ENCODE assay signal across 32 mouse cellular contexts in the genomic region with DNA sequence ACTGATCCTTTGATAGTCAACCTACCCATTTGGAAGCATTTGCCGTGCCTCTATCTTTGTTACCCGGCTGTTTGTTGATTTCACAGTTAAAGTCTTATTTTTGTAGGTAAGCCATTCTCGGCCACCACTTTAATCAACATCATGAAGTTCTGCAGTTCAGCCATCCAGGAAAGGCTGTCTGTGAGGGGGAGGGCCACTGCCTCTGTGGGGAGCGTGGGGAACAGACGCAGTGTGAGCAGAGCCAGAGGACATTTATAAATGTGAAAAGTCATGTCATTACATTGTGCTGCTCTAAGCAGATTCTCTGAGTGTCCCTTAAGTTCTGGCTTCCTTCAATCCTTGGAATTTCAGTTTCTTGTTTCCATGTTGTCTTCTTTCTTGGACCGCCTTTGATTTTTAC. TPM values are rescaled to one million over a fixed set of nuclear protein-coding genes. Genes with fewer than 3 reads are reported as not detected.
DNase-seq lines count a peak whose midpoint lies in the region; ATAC-seq and TF ChIP-seq lines count a peak whose summit lies in the region.
"Had no signal": no experiment of that assay in that cellular context is flagged by ENCODE, and none has a peak within 500 bp of the region (broad histone marks: within the 10 kb centered on the region; RNA-seq: fewer than 3 reads in every experiment).

No protein-coding gene starts in this region.

- H3K4me3 ChIP-seq in kidney, embryonic 15.5 days (replicated peaks): no peak overlapping the region
- no peak overlapping the region for H3K4me3 ChIP-seq in kidney, embryonic 16.5 days (ENCODE audit: low read length)
- no peak overlapping the region for H3K4me3 ChIP-seq in spleen, adult 2 months (ENCODE audit: extremely low read depth, insufficient read depth, insufficient read length)
- H3K4me3 ChIP-seq in macrophage (ENCODE audit: inconsistent target): no peak overlapping the region
- H3K4me3 ChIP-seq: forebrain, embryonic 10.5 days; forebrain, embryonic 13.5 days; heart, adult 2 months; hindbrain, embryonic 12.5 days; hindbrain, embryonic 15.5 days had no signal

- peaks cover 21% of the 10 kb centered on the region for H3K4me1 ChIP-seq in kidney, embryonic 15.5 days
- peaks cover 14% of the 10 kb centered on the region for H3K4me1 ChIP-seq in kidney, embryonic 16.5 days (ENCODE audit: insufficient read depth, low read length)
- peaks cover 23% of the 10 kb centered on the region; the same call in 1 of the 2 replicates for H3K4me1 ChIP-seq in spleen, adult 2 months (ENCODE audit: control insufficient read depth, insufficient read depth, insufficient read length)

- no peak for ATAC-seq in kidney, embryonic 15.5 days (replicated peaks; ENCODE audit: low FRiP score)
- ATAC-seq in kidney, embryonic 16.5 days (ENCODE audit: low FRiP score, low TSS enrichment): no peak
- ATAC-seq: CD4-positive, CD25-positive, alpha-beta regulatory T cell, adult 4 months; forebrain, embryonic 13.5 days; forebrain, embryonic 16.5 days had no signal

- 0 out of 2 replicates have a peak overlapping the region, but pooled peaks have one; percentile 29 for H3K27ac ChIP-seq in kidney, embryonic 15.5 days
- H3K27ac ChIP-seq in kidney, embryonic 16.5 days (ENCODE audit: low read length): no peak overlapping the region
- peak overlapping the region; percentile 73; the same call in 1 of the 2 replicates for H3K27ac ChIP-seq in spleen, adult 2 months (ENCODE audit: insufficient read depth, low read length)
- peak overlapping the region; percentile 96 for H3K27ac ChIP-seq in macrophage
- H3K27ac ChIP-seq: forebrain, embryonic 10.5 days; forebrain, embryonic 13.5 days; heart, adult 2 months; hindbrain, embryonic 12.5 days; hindbrain, embryonic 15.5 days had no signal

- 63% methylated on average over 6 of the region's 6 CpGs for WGBS in kidney, embryonic 15.5 days
- WGBS in kidney, embryonic 16.5 days: 66% methylated on average over 6 of the region's 6 CpGs
- 75% methylated on average over 6 of the region's 6 CpGs for WGBS in spleen, adult 2 months
- WGBS in macrophage (ENCODE audit: missing documents): 65% methylated on average over 6 of the region's 6 CpGs

- H3K27me3 ChIP-seq in kidney, embryonic 15.5 days: no peaks in the 10 kb centered on the region
- no peaks in the 10 kb centered on the region for H3K27me3 ChIP-seq in kidney, embryonic 16.5 days (ENCODE audit: insufficient read depth, low read length)
- H3K27me3 ChIP-seq in spleen, adult 2 months (ENCODE audit: control insufficient read depth, insufficient read depth, low read length): no peaks in the 10 kb centered on the region
- H3K27me3 ChIP-seq: forebrain, embryonic 13.5 days; hindbrain, embryonic 12.5 days; hindbrain, embryonic 15.5 days had no signal

- no peaks in the 10 kb centered on the region for H3K9me3 ChIP-seq in kidney, embryonic 15.5 days (replicated peaks)
- H3K9me3 ChIP-seq in kidney, embryonic 16.5 days (ENCODE audit: low read length): no peaks in the 10 kb centered on the region
- H3K9me3 ChIP-seq: forebrain, embryonic 10.5 days; forebrain, embryonic 13.5 days; hindbrain, embryonic 12.5 days; hindbrain, embryonic 15.5 days had no signal

- H3K9ac ChIP-seq in kidney, embryonic 15.5 days: no peak overlapping the region
- no peak overlapping the region for H3K9ac ChIP-seq in kidney, embryonic 16.5 days (replicated peaks; ENCODE audit: low read length)
- H3K9ac ChIP-seq: forebrain, embryonic 13.5 days; hindbrain, embryonic 12.5 days; hindbrain, embryonic 15.5 days had no signal

- DNase-seq in spleen, adult 2 months (ENCODE audit: low read depth in 1 of 2, low spot score in 2 of 2): no peak
- no peak for DNase-seq in spleen, postnatal 4 days (ENCODE audit: low spot score in 2 of 2)
- DNase-seq in lung, adult 18-20 months: no peak
- DNase-seq: adrenal gland, adult 2 months; adrenal gland, postnatal 14 days; cerebellum, adult 18-20 months; cerebellum, adult 9-10 months; cerebellum, postnatal 14 days; gastrocnemius, postnatal 14 days; heart, adult 2 months had no signal

- TF ChIP-seq CTCF in spleen, adult 2 months (IDR thresholded peaks at IDR 0.05; ENCODE audit: extremely low read depth, insufficient read depth, insufficient read length, insufficient replicate concordance): no peak

- no peaks in the 10 kb centered on the region for H3K79me2 ChIP-seq in macrophage (ENCODE audit: inconsistent target)

- TF ChIP-seq POLR2A in spleen, adult 2 months (IDR thresholded peaks at IDR 0.05; ENCODE audit: low read depth, low read length): no peak

- H3K4me2 ChIP-seq in kidney, embryonic 15.5 days: no peak overlapping the region
- no peak overlapping the region for H3K4me2 ChIP-seq in kidney, embryonic 16.5 days (replicated peaks; ENCODE audit: low read depth, low read length)
- H3K4me2 ChIP-seq: forebrain, embryonic 13.5 days; heart, embryonic 11.5 days; hindbrain, embryonic 12.5 days; hindbrain, embryonic 15.5 days had no signal

- H3K36me3 ChIP-seq in kidney, embryonic 15.5 days: no peaks in the 10 kb centered on the region
- no peaks in the 10 kb centered on the region for H3K36me3 ChIP-seq in kidney, embryonic 16.5 days (ENCODE audit: insufficient read depth, low read length)
- H3K36me3 ChIP-seq in spleen, adult 2 months (ENCODE audit: control insufficient read depth, insufficient read depth, low read length): no peaks in the 10 kb centered on the region
- no peaks in the 10 kb centered on the region for H3K36me3 ChIP-seq in macrophage (ENCODE audit: inconsistent target)
- H3K36me3 ChIP-seq: forebrain, embryonic 10.5 days; hindbrain, embryonic 12.5 days; hindbrain, embryonic 15.5 days had no signal

RNA-seq across cellular contexts. Expression of a gene that starts 5.4 kb away (rescaled TPM):
- not detected in 2 replicates for polyA plus RNA-seq in kidney, embryonic 15.5 days (2015; fragmentation: Nextera tagmentation; extraction: Ambion mirVana)
- not detected in 2 replicates for polyA plus RNA-seq in kidney, embryonic 16.5 days (2015; fragmentation: Nextera tagmentation; extraction: Ambion mirVana)
- polyA plus RNA-seq in spleen, adult 2 months (2012; rRNA removed): not detected in 2 replicates
- not detected for total RNA-seq in macrophage (2018; cell fraction: chromatin; rRNA removed)
- not detected for total RNA-seq in macrophage (2018; cell fraction: cytosol; rRNA removed)
- total RNA-seq in macrophage (2018; cell fraction: nucleus; rRNA removed): not detected
- polyA plus RNA-seq in macrophage (2018): not detected in 3 replicates
- total RNA-seq: adrenal gland, adult 2 months; adrenal gland, postnatal 14 days; adrenal gland, postnatal 4 days; gastrocnemius, adult 18-20 months; gastrocnemius, postnatal 14 days; heart, adult 2 months; heart, postnatal 25 days; hematopoietic stem cell, adult 5-6 weeks; MEL had no signal
- polyA plus RNA-seq: adrenal gland, adult 2 months; brain, embryonic 14.5 days; C2C12; CD4-positive, CD25-positive, alpha-beta regulatory T cell, adult 4 months; embryonic facial prominence, embryonic 11.5 days; embryonic facial prominence, embryonic 14.5 days; forebrain, embryonic 10.5 days; forebrain, embryonic 13.5 days; forebrain, embryonic 16.5 days; gonadal fat pad, adult 2 months; heart, adult 2 months; heart, embryonic 11.5 days; heart, embryonic 14.5 days; heart, postnatal 0 days; hindbrain, embryonic 12.5 days; hindbrain, embryonic 15.5 days had no signal

RNA-seq across cellular contexts. Expression of a gene that starts 8.6 kb away (rescaled TPM):
- polyA plus RNA-seq in kidney, embryonic 15.5 days (2015; fragmentation: Nextera tagmentation; extraction: Ambion mirVana): 13.5 and 14.5 TPM in 2 replicates
- polyA plus RNA-seq in kidney, embryonic 16.5 days (2015; fragmentation: Nextera tagmentation; extraction: Ambion mirVana): 13.2 and 14.3 TPM in 2 replicates
- polyA plus RNA-seq in spleen, adult 2 months (2012; rRNA removed): 115 and 141 TPM in 2 replicates
- 100 to 1,000 TPM in 24 of 26 experiments, 10 to 100 TPM in 2; 42.9 to 414 (median 222) TPM for total RNA-seq in macrophage (2018; cell fraction: chromatin; rRNA removed)
- 100 to 1,000 TPM in 6 of 26 experiments, 10 to 100 TPM in 20; 52.5 to 116 (median 90.3) TPM for total RNA-seq in macrophage (2018; cell fraction: cytosol; rRNA removed)
- total RNA-seq in macrophage (2018; cell fraction: nucleus; rRNA removed): 100 to 1,000 TPM in 22 of 26 experiments, 10 to 100 TPM in 4; 56.2 to 552 (median 176) TPM
- polyA plus RNA-seq in macrophage (2018): 72.9 to 199 TPM (median 101 TPM) in 3 replicates

RNA-seq across cellular contexts. Expression of a gene that starts 20.9 kb away (rescaled TPM):
- 62.3 and 67.3 TPM in 2 replicates for polyA plus RNA-seq in kidney, embryonic 15.5 days (2015; fragmentation: Nextera tagmentation; extraction: Ambion mirVana)
- 52.1 and 62.1 TPM in 2 replicates for polyA plus RNA-seq in kidney, embryonic 16.5 days (2015; fragmentation: Nextera tagmentation; extraction: Ambion mirVana)
- 12.4 and 18.7 TPM in 2 replicates for polyA plus RNA-seq in spleen, adult 2 months (2012; rRNA removed)
- 100 to 1,000 TPM in 12 of 26 experiments, 10 to 100 TPM in 14; 43.4 to 253 (median 95.3) TPM for total RNA-seq in macrophage (2018; cell fraction: chromatin; rRNA removed)
- 10 to 100 TPM; 33.3 to 80.0 (median 54.7) TPM for total RNA-seq in macrophage (2018; cell fraction: cytosol; rRNA removed)
- 100 to 1,000 TPM in 5 of 26 experiments, 10 to 100 TPM in 21; 29.6 to 130 (median 74.0) TPM for total RNA-seq in macrophage (2018; cell fraction: nucleus; rRNA removed)
- polyA plus RNA-seq in macrophage (2018): 50.7 to 145 TPM (median 61.2 TPM) in 3 replicates
